Mouse (Mus musculus): Measurements from ENCODE around the gene Kctd4.

GRCm38 (mm10) chr14:76005011-76005410, 50.2 kb downstream of the Kctd4 start:
- TF ChIP-seq CHD2 (IDR thresholded peaks at IDR 0.05; ENCODE audit: low read depth, low read length) (no peak), ZNF384 (IDR thresholded peaks at IDR 0.05; ENCODE audit: low read depth, low read length) (no peak), HCFC1 (IDR thresholded peaks at IDR 0.05; ENCODE audit: borderline replicate concordance, insufficient read depth, low read length) (no peak), MAFK (IDR thresholded peaks at IDR 0.05; ENCODE audit: insufficient read depth, low read depth, low read length) (no peak), ZC3H11A (IDR thresholded peaks at IDR 0.05; ENCODE audit: borderline replicate concordance, low read depth, low read length) (no peak)

Measured in ES-E14 (cell line).